Mouse (Mus musculus): Measurements from ENCODE around the gene Ube2f. TPM values are rescaled to one million over a fixed set of nuclear protein-coding genes. Genes with fewer than 3 reads are reported as not detected.

The Ube2f gene
- polyA plus RNA-seq, 1 experiment = 62.6 TPM

- H3K4me3 ChIP-seq (replicated peaks; ENCODE audit: control insufficient read depth, low read depth, low read length) = no peak overlapping the region
- no peak overlapping the region for H3K27ac ChIP-seq (ENCODE audit: control insufficient read depth, insufficient read depth, low read depth, low read length, poor library complexity)
- WGBS = 85% methylated on average over 6 of the region's 6 CpGs
- TF ChIP-seq CTCF (IDR thresholded peaks at IDR 0.05; ENCODE audit: control insufficient read depth, insufficient read depth, low read length) (no peak), POLR2A (IDR thresholded peaks at IDR 0.05; ENCODE audit: borderline replicate concordance, control insufficient read depth, low read depth, low read length) (no peak)
- peaks cover 4% of the 10 kb centered on the region; the same call in 1 of the 2 replicates for H3K4me1 ChIP-seq (ENCODE audit: control insufficient read depth, insufficient read depth, low read length)
Observed at GRCm38 (mm10) chr1:91209343-91209742, 40.8 kb upstream of the Ube2f start.

GRCm38 (mm10) chr1:91209785-91210184 is 40.3 kb upstream of the Ube2f start:
- no peak overlapping the region for H3K27ac ChIP-seq (ENCODE audit: control insufficient read depth, insufficient read depth, low read depth, low read length, poor library complexity)
- WGBS = 68% methylated on average over 6 of the region's 6 CpGs
- H3K4me1 ChIP-seq (ENCODE audit: control insufficient read depth, insufficient read depth, low read length) = peaks cover 4% of the 10 kb centered on the region; the same call in 1 of the 2 replicates
- TF ChIP-seq CTCF (IDR thresholded peaks at IDR 0.05; ENCODE audit: control insufficient read depth, insufficient read depth, low read length) (no peak), POLR2A (IDR thresholded peaks at IDR 0.05; ENCODE audit: borderline replicate concordance, control insufficient read depth, low read depth, low read length) (no peak)
- H3K4me3 ChIP-seq (replicated peaks; ENCODE audit: control insufficient read depth, low read depth, low read length) = no peak overlapping the region

- H3K27ac ChIP-seq (ENCODE audit: control insufficient read depth, insufficient read depth, low read depth, low read length, poor library complexity) = no peak overlapping the region
- peaks cover 6% of the 10 kb centered on the region; the same call in 1 of the 2 replicates for H3K4me1 ChIP-seq (ENCODE audit: control insufficient read depth, insufficient read depth, low read length)
- TF ChIP-seq POLR2A (IDR thresholded peaks at IDR 0.05; ENCODE audit: borderline replicate concordance, control insufficient read depth, low read depth, low read length) (no peak), CTCF (IDR thresholded peaks at IDR 0.05; ENCODE audit: control insufficient read depth, insufficient read depth, low read length) (peak; percentile 87)
- H3K4me3 ChIP-seq (replicated peaks; ENCODE audit: control insufficient read depth, low read depth, low read length) = no peak overlapping the region
- 74% methylated on average over 1 of the region's 1 CpGs for WGBS
Observed at GRCm38 (mm10) chr1:91211099-91211498, 39.0 kb upstream of the Ube2f start.

- Histone ChIP-seq H3K4me1 (ENCODE audit: control insufficient read depth, insufficient read depth, low read length) (peaks cover 6% of the 10 kb centered on the region; the same call in 1 of the 2 replicates), H3K27ac (ENCODE audit: control insufficient read depth, insufficient read depth, low read depth, low read length, poor library complexity) (no peak overlapping the region), H3K4me3 (replicated peaks; ENCODE audit: control insufficient read depth, low read depth, low read length) (no peak overlapping the region)
- WGBS = 72% methylated on average over 7 of the region's 7 CpGs
- TF ChIP-seq CTCF (IDR thresholded peaks at IDR 0.05; ENCODE audit: control insufficient read depth, insufficient read depth, low read length) (no peak), POLR2A (IDR thresholded peaks at IDR 0.05; ENCODE audit: borderline replicate concordance, control insufficient read depth, low read depth, low read length) (no peak)
Observed at GRCm38 (mm10) chr1:91211591-91212008, 38.5 kb upstream of the Ube2f start.

GRCm38 (mm10) chr1:91215264-91215663 is 34.8 kb upstream of the Ube2f start:
- 81% methylated on average over 1 of the region's 1 CpGs for WGBS
- H3K4me3 ChIP-seq (replicated peaks; ENCODE audit: control insufficient read depth, low read depth, low read length) = no peak overlapping the region
- H3K27ac ChIP-seq (ENCODE audit: control insufficient read depth, insufficient read depth, low read depth, low read length, poor library complexity) = no peak overlapping the region
- H3K4me1 ChIP-seq (ENCODE audit: control insufficient read depth, insufficient read depth, low read length) = peaks cover 9% of the 10 kb centered on the region; the same call in 1 of the 2 replicates
- TF ChIP-seq CTCF (IDR thresholded peaks at IDR 0.05; ENCODE audit: control insufficient read depth, insufficient read depth, low read length) (no peak), POLR2A (IDR thresholded peaks at IDR 0.05; ENCODE audit: borderline replicate concordance, control insufficient read depth, low read depth, low read length) (no peak)

- Histone ChIP-seq H3K4me3 (replicated peaks; ENCODE audit: control insufficient read depth, low read depth, low read length) (no peak overlapping the region), H3K27ac (ENCODE audit: control insufficient read depth, insufficient read depth, low read depth, low read length, poor library complexity) (no peak overlapping the region), H3K4me1 (ENCODE audit: control insufficient read depth, insufficient read depth, low read length) (peaks cover 10% of the 10 kb centered on the region; the same call in 1 of the 2 replicates)
- WGBS = 0% methylated on average over 1 of the region's 1 CpGs
- TF ChIP-seq POLR2A (IDR thresholded peaks at IDR 0.05; ENCODE audit: borderline replicate concordance, control insufficient read depth, low read depth, low read length) (no peak), CTCF (IDR thresholded peaks at IDR 0.05; ENCODE audit: control insufficient read depth, insufficient read depth, low read length) (no peak)
Observed at GRCm38 (mm10) chr1:91215981-91216380, 34.1 kb upstream of the Ube2f start.

GRCm38 (mm10) chr1:91216504-91217267 is 33.4 kb upstream of the Ube2f start:
- H3K4me3 ChIP-seq (replicated peaks; ENCODE audit: control insufficient read depth, low read depth, low read length) = no peak overlapping the region
- TF ChIP-seq POLR2A (IDR thresholded peaks at IDR 0.05; ENCODE audit: borderline replicate concordance, control insufficient read depth, low read depth, low read length) = no peak
- no peak for TF ChIP-seq CTCF (IDR thresholded peaks at IDR 0.05; ENCODE audit: control insufficient read depth, insufficient read depth, low read length)
- H3K27ac ChIP-seq (ENCODE audit: control insufficient read depth, insufficient read depth, low read depth, low read length, poor library complexity) = peak overlapping the region; percentile 11; the same call in 1 of the 2 replicates
- peaks cover 10% of the 10 kb centered on the region; the same call in 1 of the 2 replicates for H3K4me1 ChIP-seq (ENCODE audit: control insufficient read depth, insufficient read depth, low read length)
- WGBS = 13% methylated on average over 10 of the region's 10 CpGs

- Histone ChIP-seq H3K4me1 (ENCODE audit: control insufficient read depth, insufficient read depth, low read length) (peaks cover 10% of the 10 kb centered on the region; the same call in 1 of the 2 replicates), H3K27ac (ENCODE audit: control insufficient read depth, insufficient read depth, low read depth, low read length, poor library complexity) (peak overlapping the region; percentile 9; the same call in 1 of the 2 replicates), H3K4me3 (replicated peaks; ENCODE audit: control insufficient read depth, low read depth, low read length) (no peak overlapping the region)
- WGBS = 75% methylated on average over 7 of the region's 7 CpGs
- TF ChIP-seq POLR2A (IDR thresholded peaks at IDR 0.05; ENCODE audit: borderline replicate concordance, control insufficient read depth, low read depth, low read length) (no peak), CTCF (IDR thresholded peaks at IDR 0.05; ENCODE audit: control insufficient read depth, insufficient read depth, low read length) (no peak)
Observed at GRCm38 (mm10) chr1:91219641-91220321, 30.3 kb upstream of the Ube2f start.
